Mouse (Mus musculus) CH12.LX (cell line): ENCODE results near the gene Dennd2a. TPM values are rescaled to one million over a fixed set of nuclear protein-coding genes. Genes with fewer than 3 reads are reported as not detected.

Source experiments
- DNase-seq: peaks from one replicate; pipeline ENCODE4 v3.0.0-alpha.2; 2013; ENCODE audit errors: extremely low read depth
- H3K27ac ChIP-seq: 2 replicates; pipeline ENCODE4 v1.5.1; 2012; ENCODE audit warnings: low read depth, mild to moderate bottlenecking, control low read depth, moderate library complexity; ENCODE audit not compliant: insufficient read depth
- H3K27me3 ChIP-seq: replicated peaks from 2 replicates; pipeline ENCODE3; 2012; ENCODE audit warnings: inconsistent platforms
- H3K36me3 ChIP-seq, 2 experiments: replicated peaks in 1 of 2; 2 replicates each; pipeline versions ENCODE3 to v1.6.1; 2012; ENCODE audit warnings: inconsistent platforms in 1 of 2, low read length in 1 of 2, mild to moderate bottlenecking in 1 of 2, mixed read lengths in 1 of 2, moderate library complexity in 1 of 2; ENCODE audit not compliant: control insufficient read depth in 1 of 2, insufficient read depth in 1 of 2
- H3K4me1 ChIP-seq, 2 experiments: 2 replicates each; pipeline ENCODE4 v1.6.1; 2012; ENCODE audit warnings: inconsistent platforms in 1 of 2, moderate library complexity in 1 of 2; ENCODE audit not compliant: insufficient read depth in 2 of 2, control insufficient read depth in 1 of 2
- H3K4me2 ChIP-seq: 2 replicates; pipeline ENCODE4 v1.6.1; 2012; ENCODE audit warnings: low read depth, mild to moderate bottlenecking, control low read depth; ENCODE audit not compliant: poor library complexity, insufficient read depth, severe bottlenecking
- H3K4me3 ChIP-seq, 3 experiments: fragments of 150-350 bp in 1 of 3; sonication (generic) in 1 of 3; replicated peaks in 1 of 3; 2 replicates each; pipeline versions ENCODE3 to v1.5.1; 2011 to 2012; ENCODE audit warnings: low read depth in 2 of 3, low read length in 2 of 3, mild to moderate bottlenecking in 2 of 3, moderate library complexity in 2 of 3, control low read depth in 1 of 3, improper control_type of control experiment in 1 of 3, inconsistent platforms in 1 of 3, mixed read lengths in 1 of 3; ENCODE audit not compliant: poor library complexity in 1 of 3
- H3K79me2 ChIP-seq: replicated peaks from 2 replicates; pipeline ENCODE4 v1.6.1; 2012; ENCODE audit warnings: mild to moderate bottlenecking, moderate library complexity; ENCODE audit not compliant: control insufficient read depth, poor library complexity, insufficient read depth, severe bottlenecking; ENCODE audit errors: extremely low read depth
- H3K9ac ChIP-seq: 2 replicates; pipeline ENCODE4 v1.6.1; 2012; ENCODE audit warnings: low read depth, mild to moderate bottlenecking, control low read depth, moderate library complexity; ENCODE audit not compliant: insufficient read depth
- H3K9me3 ChIP-seq: replicated peaks from 2 replicates; pipeline ENCODE3; 2012; ENCODE audit warnings: low read length, inconsistent platforms, mixed read lengths
- BHLHE40 ChIP-seq: IDR thresholded peaks from 2 replicates; pipeline ENCODE4 v1.6.1; 2011; ENCODE audit warnings: mild to moderate bottlenecking, low read depth, low read length, improper control_type of control experiment
- CHD1 ChIP-seq: IDR thresholded peaks from 2 replicates; pipeline ENCODE4 v1.6.1; 2012; ENCODE audit warnings: low read depth, low read length, improper control_type of control experiment, inconsistent platforms
- CHD2 ChIP-seq: IDR thresholded peaks from 2 replicates; pipeline ENCODE4 v1.6.1; 2011; ENCODE audit warnings: low read length, improper control_type of control experiment
- E2F4 ChIP-seq: IDR thresholded peaks from 2 replicates; pipeline ENCODE4 v1.6.1; 2011; ENCODE audit warnings: low read depth, low read length, improper control_type of control experiment; ENCODE audit not compliant: insufficient replicate concordance
- ELF1 ChIP-seq: IDR thresholded peaks from 2 replicates; pipeline ENCODE4 v1.6.1; 2014; ENCODE audit warnings: low read depth, mild to moderate bottlenecking, inconsistent platforms, low read length, improper control_type of control experiment
- ETS1 ChIP-seq: conservative IDR thresholded peaks from 2 replicates; pipeline ENCODE4 v1.6.1; 2012; ENCODE audit warnings: low read depth, mild to moderate bottlenecking, inconsistent platforms, low read length, improper control_type of control experiment, moderate library complexity
- GABPA ChIP-seq: IDR thresholded peaks from 2 replicates; pipeline ENCODE4 v1.6.1; 2012; ENCODE audit warnings: low read depth, low read length, improper control_type of control experiment, inconsistent platforms; ENCODE audit not compliant: insufficient replicate concordance
- HCFC1 ChIP-seq: IDR thresholded peaks from 2 replicates; pipeline ENCODE4 v1.6.1; 2012; ENCODE audit warnings: low read depth, mild to moderate bottlenecking, inconsistent platforms, low read length, improper control_type of control experiment
- IRF4 ChIP-seq: IDR thresholded peaks from 2 replicates; pipeline ENCODE4 v1.6.1; 2014; ENCODE audit warnings: low read depth, mild to moderate bottlenecking, inconsistent platforms, low read length, improper control_type of control experiment
- JUN ChIP-seq: IDR thresholded peaks from 2 replicates; pipeline ENCODE4 v1.6.1; 2011; ENCODE audit warnings: low read depth, mild to moderate bottlenecking, low read length, improper control_type of control experiment, moderate library complexity; ENCODE audit not compliant: insufficient read depth
- KAT2A ChIP-seq: IDR thresholded peaks from 2 replicates; pipeline ENCODE4 v1.6.1; 2012; ENCODE audit warnings: low read length, improper control_type of control experiment, inconsistent platforms; ENCODE audit not compliant: insufficient replicate concordance
- MAFK ChIP-seq: IDR thresholded peaks from 2 replicates; pipeline ENCODE4 v1.6.1; 2011; ENCODE audit warnings: low read length, improper control_type of control experiment; ENCODE audit not compliant: insufficient replicate concordance
- MAZ ChIP-seq: IDR thresholded peaks from 2 replicates; pipeline ENCODE4 v1.6.1; 2012; ENCODE audit warnings: low read depth, mild to moderate bottlenecking, inconsistent platforms, low read length, improper control_type of control experiment, moderate library complexity
- MEF2A ChIP-seq: IDR thresholded peaks from 2 replicates; pipeline ENCODE4 v1.6.1; 2014; ENCODE audit warnings: low read depth, mild to moderate bottlenecking, inconsistent platforms, low read length, improper control_type of control experiment, borderline replicate concordance
- MXI1 ChIP-seq: IDR thresholded peaks from 2 replicates; pipeline ENCODE4 v1.6.1; 2011; ENCODE audit warnings: mild to moderate bottlenecking, low read depth, low read length, improper control_type of control experiment
- MYC ChIP-seq: IDR thresholded peaks from 2 replicates; pipeline ENCODE4 v1.6.1; 2011; ENCODE audit warnings: low read depth, mild to moderate bottlenecking, improper control_type of control experiment, low read length
- NELFE ChIP-seq: IDR thresholded peaks from 2 replicates; pipeline ENCODE4 v1.6.1; 2011; ENCODE audit warnings: low read depth, low read length, improper control_type of control experiment
- NRF1 ChIP-seq: IDR thresholded peaks from 2 replicates; pipeline ENCODE4 v1.6.1; 2014; ENCODE audit warnings: low read depth, mild to moderate bottlenecking, inconsistent platforms, low read length, improper control_type of control experiment, moderate library complexity
- POLR2A ChIP-seq: IDR thresholded peaks from 2 replicates; pipeline ENCODE4 v1.6.1; 2011; ENCODE audit warnings: low read depth, mild to moderate bottlenecking, improper control_type of control experiment, low read length
- RAD21 ChIP-seq: IDR thresholded peaks from 2 replicates; pipeline ENCODE4 v1.6.1; 2011; ENCODE audit warnings: low read depth, mild to moderate bottlenecking, low read length, improper control_type of control experiment, moderate library complexity
- SIN3A ChIP-seq: IDR thresholded peaks from 2 replicates; pipeline ENCODE4 v1.6.1; 2012; ENCODE audit warnings: low read length, improper control_type of control experiment, inconsistent platforms
- SMC3 ChIP-seq: IDR thresholded peaks from 2 replicates; pipeline ENCODE4 v1.6.1; 2011; ENCODE audit warnings: low read depth, low read length, improper control_type of control experiment
- TBP ChIP-seq: conservative IDR thresholded peaks from 2 replicates; pipeline ENCODE4 v1.6.1; 2011; ENCODE audit warnings: low read depth, low read length, improper control_type of control experiment
- TCF12 ChIP-seq: IDR thresholded peaks from 2 replicates; pipeline ENCODE4 v1.6.1; 2014; ENCODE audit warnings: low read depth, mild to moderate bottlenecking, inconsistent platforms, low read length, improper control_type of control experiment
- USF1 ChIP-seq: IDR thresholded peaks from 2 replicates; pipeline ENCODE4 v1.6.1; 2014; ENCODE audit warnings: low read depth, mild to moderate bottlenecking, inconsistent platforms, low read length, improper control_type of control experiment
- ZC3H11A ChIP-seq: IDR thresholded peaks from 2 replicates; pipeline ENCODE4 v1.6.1; 2012; ENCODE audit warnings: low read depth, mild to moderate bottlenecking, inconsistent platforms, low read length, improper control_type of control experiment
- ZKSCAN1 ChIP-seq: IDR thresholded peaks from 2 replicates; pipeline ENCODE4 v1.6.1; 2012; ENCODE audit warnings: low read depth, inconsistent platforms, low read length, improper control_type of control experiment, borderline replicate concordance
- ZNF384 ChIP-seq: IDR thresholded peaks from 2 replicates; pipeline ENCODE4 v1.6.1; 2012; ENCODE audit warnings: low read depth, low read length, improper control_type of control experiment, inconsistent platforms
- dilution Hi-C: fragments of 300-500 bp; cut with MboI; formaldehyde crosslinking; loops from 2 replicates; pipeline ENCODE4 v1.14.3; 2020; ENCODE audit warnings: low sequenced_read_pairs; ENCODE audit not compliant: extremely low pct_unique_long_range_greater_than_20kb, extremely low pct_ligation_motif_present
- in situ Hi-C: fragments of 300-500 bp; cut with MboI; formaldehyde crosslinking; loops from 3 replicates; pipeline ENCODE4 v1.14.3; 2019; ENCODE audit warnings: low sequenced_read_pairs, low pct_ligation_motif_present, low pct_unique_long_range_greater_than_20kb, mixed read lengths
- polyA plus RNA-seq: library from polyadenylated mRNA; unstranded; fragments of >175 nt; gene quantifications from 2 replicates; pipeline ENCODE4 v1.2.1, GENCODE M21; 2012; ENCODE audit warnings: low read depth; ENCODE audit not compliant: insufficient read length
- total RNA-seq, 2 experiments: library from RNA; depleted of rRNA; stranded (reverse); fragments of 300-350 nt in 1 of 2; fragments of >200 nt in 1 of 2; gene quantifications; 2 replicates each; pipeline ENCODE4 v1.2.3; 2012 to 2014

Gene Dennd2a
- total and polyA plus RNA-seq, 3 experiments: 3.7 to 10.6 (median 9.1) TPM

DNA sequence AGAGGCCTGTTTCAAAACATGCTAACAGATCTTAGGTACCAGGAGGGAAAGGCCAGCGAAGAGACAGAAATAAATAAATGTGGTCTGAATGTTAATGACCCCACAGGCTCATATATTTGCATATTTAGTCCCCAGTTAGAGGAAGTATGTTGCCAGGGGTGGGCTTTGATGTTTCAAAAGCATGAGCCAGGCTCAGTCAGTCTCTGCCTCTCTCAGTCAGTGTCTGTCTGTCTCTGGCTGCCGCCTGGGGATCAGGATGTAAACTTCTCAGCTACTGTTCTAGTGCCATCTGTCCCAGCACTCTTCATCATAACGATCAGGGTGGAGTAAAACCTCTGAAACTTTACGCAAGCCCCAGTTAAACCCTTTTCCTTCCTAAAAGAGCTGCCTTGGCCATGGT, 29.9 kb downstream of the Dennd2a start:
- dilution Hi-C loops (no loop called here), in situ Hi-C loops (no loop called here)
- Histone ChIP-seq H3K4me1 (peaks cover 12 to 26% of the 10 kb centered on the region in 2 experiments), H3K27ac (peak overlapping the region; percentile 95), H3K4me3 (peak overlapping the region; percentile 57 to 66 (median 66)), H3K27me3 (no peaks in the 10 kb centered on the region), H3K36me3 (peaks cover 25 to 60% of the 10 kb centered on the region in 2 experiments), H3K79me2 (peaks cover 37% of the 10 kb centered on the region), H3K4me2 (peak overlapping the region; percentile 71), H3K9me3 (no peaks in the 10 kb centered on the region), H3K9ac (peak overlapping the region; percentile 72)
- TF ChIP-seq E2F4: no peak
- peak; percentile 56; the same call in 1 of the 2 replicates for TF ChIP-seq ELF1
- no peak for TF ChIP-seq ZC3H11A
- TF ChIP-seq MAZ: no peak
- TF ChIP-seq SMC3: no peak
- no peak; the same call in 1 of the 2 replicates for TF ChIP-seq TCF12
- 0 out of 2 replicates have a peak, but pooled peaks have one; percentile 13 for TF ChIP-seq MEF2A
- TF ChIP-seq TBP: peak; percentile 92
- TF ChIP-seq HCFC1: no peak; the same call in 1 of the 2 replicates
- no peak for TF ChIP-seq KAT2A
- TF ChIP-seq NRF1: no peak
- no peak for TF ChIP-seq GABPA
- TF ChIP-seq RAD21: no peak; the same call in 1 of the 2 replicates
- no peak for TF ChIP-seq MAFK
- no peak for TF ChIP-seq CHD1
- no peak; the same call in 1 of the 2 replicates for TF ChIP-seq CHD2
- TF ChIP-seq ZKSCAN1: no peak
- no peak for TF ChIP-seq IRF4
- no peak; the same call in 1 of the 2 replicates for TF ChIP-seq JUN
- no peak for TF ChIP-seq NELFE
- TF ChIP-seq BHLHE40: peak; percentile 29; the same call in 1 of the 2 replicates
- no peak for TF ChIP-seq ZNF384
- TF ChIP-seq MXI1: 0 out of 2 replicates have a peak, but pooled peaks have one; percentile 7
- TF ChIP-seq ETS1: no peak; the same call in 1 of the 2 replicates
- peak; percentile 34; the same call in 1 of the 2 replicates for TF ChIP-seq MYC
- TF ChIP-seq SIN3A: peak; percentile 4; the same call in 1 of the 2 replicates
- peak; percentile 67 for TF ChIP-seq POLR2A
- no peak for TF ChIP-seq USF1
- peak; percentile 85 for DNase-seq
